Mouse (Mus musculus): ENCODE results near the gene Duox1.

Gene Duox1

DNA sequence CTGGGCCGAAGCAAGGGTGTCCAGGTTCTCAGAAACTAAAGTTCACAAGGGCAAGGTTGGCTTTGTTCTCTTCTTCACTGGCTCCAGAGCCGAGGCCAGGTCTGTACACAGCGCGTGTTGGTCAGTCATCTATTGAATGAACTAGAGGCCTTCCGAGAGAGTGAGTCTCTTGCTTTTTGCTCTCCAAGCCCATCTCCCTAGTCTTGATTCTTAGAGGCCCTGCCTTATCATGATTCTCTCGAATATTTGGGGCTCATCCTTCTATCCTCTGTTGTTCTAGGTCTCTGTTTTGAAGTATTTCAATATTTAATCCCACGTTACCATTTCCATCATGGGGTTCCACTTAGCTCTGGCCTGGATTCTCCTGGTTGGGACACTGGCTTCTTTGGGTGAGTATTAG, at the start of gene Duox1:
Gene Duox1 (plus strand): TSS at position 301 of the 400 bp plus-strand sequence.
- no peak for DNase-seq (ENCODE audit: low read depth, low spot score)

DNA sequence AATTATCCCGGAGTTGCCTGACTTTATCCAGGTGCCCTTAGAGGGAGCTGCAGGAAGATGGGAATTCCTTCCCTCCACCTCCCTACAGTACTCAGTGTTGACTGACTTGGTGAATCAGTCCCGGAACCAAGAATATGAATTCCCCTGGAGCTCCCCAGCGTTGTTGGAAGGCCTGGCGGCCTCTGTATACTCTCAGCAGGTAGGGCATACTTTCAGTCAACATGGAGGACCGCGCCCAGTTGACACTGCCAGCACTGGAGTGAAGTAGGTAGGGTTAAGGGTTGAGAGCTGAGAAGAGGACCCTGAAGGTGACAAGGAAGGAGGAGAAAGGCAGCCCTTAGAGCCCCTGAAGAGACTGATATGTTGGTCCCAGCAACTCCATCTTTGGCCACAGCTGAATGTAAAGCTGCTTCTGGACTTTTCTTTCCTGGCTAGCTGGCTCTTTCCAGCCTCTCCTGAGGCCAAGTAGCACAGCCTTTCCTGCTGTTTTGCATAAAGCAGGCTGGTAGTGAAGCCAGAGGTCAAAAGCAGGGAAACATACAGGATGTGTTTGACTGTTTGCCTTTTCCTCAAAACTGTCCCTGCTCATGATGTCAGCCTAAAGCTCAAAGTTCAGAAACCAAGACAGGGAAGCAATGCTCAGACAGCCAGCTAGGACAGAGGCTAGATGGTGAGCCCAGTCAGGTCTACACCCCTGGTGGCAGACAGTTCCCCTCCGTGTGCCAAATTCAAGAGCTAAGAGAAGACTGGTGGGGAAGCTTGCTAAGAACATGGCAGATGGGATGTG, 48.9 kb upstream of the Duox1 start:
- no peak for DNase-seq (ENCODE audit: low read depth, low spot score)

DNA sequence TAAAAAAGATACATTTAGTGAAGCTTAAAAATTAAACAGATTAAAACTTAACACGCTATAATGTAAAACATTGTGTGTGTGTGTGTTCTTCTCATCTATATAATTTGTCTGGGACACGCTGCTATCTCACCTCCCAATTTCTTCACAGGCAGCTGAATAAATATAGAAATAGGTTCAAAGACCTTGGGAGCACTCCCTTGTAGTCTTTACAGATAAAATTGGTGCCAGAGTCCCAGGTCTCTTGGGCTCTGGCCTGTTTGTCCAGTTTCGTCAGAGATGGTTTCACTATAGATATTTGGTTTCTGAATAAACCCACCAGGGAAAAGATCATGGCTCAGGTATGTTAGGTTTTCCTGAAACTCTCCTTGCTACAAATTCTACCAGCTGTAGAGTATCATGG, 36.7 kb upstream of the Duox1 start:
- no peak for DNase-seq (ENCODE audit: low read depth, low spot score)

DNA sequence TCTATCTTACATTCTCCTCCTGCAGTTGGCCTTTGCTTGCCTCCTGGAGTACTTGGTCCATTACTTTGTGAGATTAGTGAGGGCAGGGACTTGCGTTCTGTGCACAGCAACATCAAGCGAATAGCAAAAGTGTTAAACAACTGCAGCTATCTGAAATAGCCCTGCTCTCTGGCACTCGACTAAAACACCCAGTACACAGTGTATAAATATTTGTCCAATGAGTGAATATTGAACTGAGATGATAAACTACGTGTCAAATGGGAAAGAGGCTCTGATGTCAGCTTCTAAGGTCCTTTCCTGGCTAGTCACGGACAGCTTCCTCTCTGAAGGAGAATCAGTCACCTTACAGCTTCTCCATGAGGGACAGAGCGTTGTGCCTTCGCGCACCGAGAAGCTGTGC, 31.4 kb upstream of the Duox1 start:
- no peak for DNase-seq (ENCODE audit: low read depth, low spot score)

DNA sequence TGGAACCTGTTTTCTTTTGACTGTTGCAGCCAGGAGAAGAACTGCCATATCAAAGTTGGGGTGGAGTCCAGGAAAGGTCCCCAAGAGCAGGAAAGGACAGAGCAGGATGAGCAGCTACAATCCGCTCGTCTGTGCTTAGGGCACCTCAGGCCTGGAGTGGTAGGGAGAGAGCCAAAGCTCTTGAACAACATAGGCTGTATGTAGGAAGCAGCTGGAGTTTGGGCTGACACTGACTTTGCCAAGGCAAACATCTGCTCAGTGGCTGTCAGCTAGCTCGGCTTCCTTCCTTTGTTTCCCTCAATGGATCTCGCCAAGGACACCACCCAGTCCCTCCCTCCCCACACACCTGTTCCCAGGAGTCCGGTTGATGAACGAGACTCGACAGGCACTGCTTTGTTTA, 29.3 kb upstream of the Duox1 start:
- DNase-seq (ENCODE audit: low read depth, low spot score) = no peak

DNA sequence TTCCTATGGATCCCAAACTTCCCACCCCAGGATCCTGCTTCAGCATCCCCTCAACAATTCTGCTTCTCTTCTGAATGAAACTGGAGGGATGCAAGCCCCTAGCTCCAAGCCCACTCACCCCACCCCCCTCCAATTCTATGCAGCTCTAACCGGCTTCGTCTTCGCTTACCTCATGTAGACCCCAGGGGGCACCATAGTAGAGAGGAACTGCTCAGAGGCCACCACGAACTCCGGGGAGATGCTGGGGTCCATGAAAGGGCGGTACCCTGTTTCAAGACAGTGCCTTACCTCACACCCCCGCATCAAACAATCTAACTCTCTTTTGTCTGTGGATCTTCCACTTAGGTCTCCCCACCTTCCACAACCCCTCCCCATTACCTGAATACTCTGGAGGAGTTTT, 20.6 kb upstream of the Duox1 start:
- no peak for DNase-seq (ENCODE audit: low read depth, low spot score)

DNA sequence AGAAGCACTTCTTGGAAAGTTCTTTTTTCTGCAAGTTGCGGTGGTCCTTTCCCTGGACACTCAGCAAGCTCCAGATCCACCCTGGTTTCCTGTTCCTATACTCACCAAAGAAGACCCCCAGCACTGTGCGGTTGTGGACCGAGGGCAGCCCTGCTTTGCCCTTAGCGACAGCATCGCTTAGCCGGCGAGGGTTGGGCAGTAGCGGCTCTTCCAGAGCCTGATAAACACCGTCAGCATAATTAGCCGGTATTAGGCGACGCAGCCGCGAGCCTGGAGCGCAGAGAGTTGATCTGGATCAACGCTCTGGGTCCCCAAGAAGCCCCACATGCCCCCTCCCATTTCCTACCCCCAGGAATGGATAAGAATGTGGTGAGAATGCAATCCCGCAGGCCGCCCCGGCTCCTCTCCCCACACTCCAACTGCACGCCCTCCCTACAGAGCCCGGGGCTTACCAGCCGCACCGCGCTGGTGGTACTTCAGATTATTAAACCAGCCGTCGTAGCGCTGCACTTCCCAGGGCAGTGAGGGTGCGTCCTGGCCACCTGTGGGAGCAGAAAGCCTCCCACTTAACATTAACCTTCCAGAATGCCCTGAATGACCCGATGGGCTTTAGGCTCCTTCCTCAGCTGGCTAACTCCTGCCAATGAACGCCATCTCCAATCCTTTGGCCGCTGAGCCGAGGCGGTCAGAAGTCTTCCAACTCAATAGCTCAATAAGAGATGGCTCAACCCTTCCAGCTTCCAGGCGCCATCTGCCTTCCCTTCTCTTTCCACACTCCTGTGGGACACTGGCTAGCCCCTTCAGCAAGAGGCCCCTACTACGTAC, 18.0 kb upstream of the Duox1 start:
- DNase-seq (ENCODE audit: low read depth, low spot score) = peak; percentile 46

DNA sequence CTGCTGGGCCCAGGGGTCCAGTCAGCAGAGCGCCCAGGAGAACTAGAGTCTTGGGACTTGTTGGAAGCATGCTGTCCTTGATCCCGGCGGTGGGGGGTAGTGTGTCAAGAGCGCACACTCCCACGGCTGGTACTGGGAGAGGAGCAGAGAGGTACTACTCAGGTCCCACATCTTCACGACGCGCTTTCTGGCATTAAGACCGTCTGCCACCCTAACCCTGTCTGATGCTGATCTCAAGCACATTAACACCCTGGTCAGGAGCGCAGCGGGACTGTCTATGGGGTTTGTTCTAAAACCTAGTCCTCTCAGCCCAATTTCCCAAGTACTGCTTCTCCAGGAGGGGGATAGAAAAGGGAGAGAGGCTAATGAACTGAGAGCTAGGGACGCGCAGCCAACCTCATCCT, 17.4 kb upstream of the Duox1 start, which contains the start of gene Duox2:
Gene Duox2 (minus strand): TSS at position 354 of the 404 bp plus-strand sequence.
- no peak for DNase-seq (ENCODE audit: low read depth, low spot score)

DNA sequence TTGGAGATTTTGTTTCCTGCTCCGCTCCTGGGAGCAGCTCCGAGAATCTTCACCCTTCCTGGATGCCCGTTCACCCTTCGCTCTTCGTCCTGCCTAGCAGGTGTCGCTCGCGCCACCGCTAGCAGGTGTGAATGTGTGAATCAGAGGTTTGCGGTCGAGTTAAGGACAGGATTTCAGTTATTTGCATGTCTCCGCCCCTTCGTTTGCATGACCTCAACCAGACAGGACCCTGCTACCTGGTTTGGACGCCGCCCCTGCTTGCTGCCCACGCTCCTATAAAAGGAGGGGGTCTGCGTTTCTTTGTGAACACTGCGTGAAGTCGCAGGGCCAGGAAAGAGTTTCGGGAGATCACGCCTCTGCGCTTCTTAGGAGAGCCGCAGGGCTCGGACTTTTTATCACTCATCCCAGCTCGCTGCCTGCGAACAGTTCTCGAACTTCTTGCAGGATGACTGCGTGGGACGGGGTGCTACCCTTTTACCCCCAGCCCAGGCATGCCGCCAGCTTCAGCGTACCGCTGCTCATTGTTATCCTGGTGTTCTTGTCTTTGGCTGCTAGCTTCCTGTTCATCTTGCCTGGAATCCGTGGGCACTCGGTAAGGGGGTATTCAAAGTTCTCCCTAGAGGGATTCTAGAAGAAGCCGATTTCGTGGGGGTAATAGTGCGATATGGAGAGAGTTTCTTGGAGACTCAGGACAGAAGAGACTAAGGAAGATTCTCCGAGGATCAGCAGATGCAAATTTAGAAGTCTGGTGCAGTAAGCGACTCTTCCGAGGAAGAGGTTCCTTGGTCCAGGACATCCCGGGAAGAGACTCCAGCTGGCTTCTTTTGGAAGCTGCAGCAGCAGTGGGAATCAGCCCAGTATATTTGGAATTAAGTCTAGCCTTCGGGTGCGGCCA, 16.6 kb upstream of the Duox1 start, which contains the start of gene Duoxa2:
Gene Duoxa2 (plus strand): TSS at position 305 of the 895 bp plus-strand sequence.
- no peak for DNase-seq (ENCODE audit: low read depth, low spot score)

DNA sequence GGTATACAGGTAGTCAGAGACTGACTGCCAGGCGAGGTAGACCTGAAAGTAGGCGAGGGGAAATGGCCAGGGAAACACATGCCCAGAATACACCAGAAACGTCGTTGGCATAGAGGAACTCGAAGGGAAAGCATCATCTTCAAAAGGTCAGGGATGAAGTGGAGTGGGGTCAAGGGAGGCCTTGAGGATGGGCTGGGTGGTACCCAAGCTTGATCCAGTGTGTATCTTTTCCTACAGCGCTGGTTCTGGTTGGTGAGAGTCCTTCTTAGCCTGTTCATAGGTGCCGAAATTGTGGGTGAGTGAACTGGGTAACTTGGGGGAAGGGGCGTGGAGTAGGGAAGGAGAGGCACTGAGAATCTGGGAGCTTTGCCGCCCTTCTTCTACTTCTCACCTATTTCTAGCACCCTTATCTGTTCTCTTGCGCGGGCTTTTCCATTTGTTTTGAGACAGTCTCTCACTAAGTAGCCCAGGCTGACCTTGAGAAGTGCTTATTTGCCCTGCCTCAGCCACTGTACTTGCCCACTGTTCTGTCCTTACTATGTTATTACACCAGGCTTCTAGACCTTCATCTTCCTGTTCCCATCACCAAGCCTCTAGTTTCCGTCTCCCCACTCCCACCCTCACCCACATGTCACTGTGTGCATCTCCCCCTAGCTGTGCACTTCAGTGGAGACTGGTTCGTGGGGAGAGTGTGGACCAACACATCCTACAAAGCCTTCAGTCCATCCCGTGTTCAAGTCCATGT, 15.4 kb upstream of the Duox1 start:
- no peak for DNase-seq (ENCODE audit: low read depth, low spot score)

DNA sequence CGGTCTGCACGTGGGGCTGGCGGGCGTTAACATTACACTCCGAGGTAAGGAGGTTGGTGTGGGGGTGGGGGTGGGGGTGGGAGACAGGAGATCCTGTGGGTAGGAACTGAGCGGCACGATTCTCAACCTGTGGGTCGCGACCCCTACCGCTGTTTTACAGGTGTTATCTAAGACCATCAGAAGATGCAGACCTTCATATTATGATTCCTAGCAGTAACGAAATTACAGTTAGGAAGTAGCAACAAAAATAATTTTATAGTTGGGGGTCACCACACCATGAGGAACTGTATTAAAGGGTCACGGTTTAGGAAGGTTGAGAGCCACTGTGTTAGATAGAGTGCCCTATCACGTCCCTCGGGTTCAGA, 14.8 kb upstream of the Duox1 start:
- no peak for DNase-seq (ENCODE audit: low read depth, low spot score)

DNA sequence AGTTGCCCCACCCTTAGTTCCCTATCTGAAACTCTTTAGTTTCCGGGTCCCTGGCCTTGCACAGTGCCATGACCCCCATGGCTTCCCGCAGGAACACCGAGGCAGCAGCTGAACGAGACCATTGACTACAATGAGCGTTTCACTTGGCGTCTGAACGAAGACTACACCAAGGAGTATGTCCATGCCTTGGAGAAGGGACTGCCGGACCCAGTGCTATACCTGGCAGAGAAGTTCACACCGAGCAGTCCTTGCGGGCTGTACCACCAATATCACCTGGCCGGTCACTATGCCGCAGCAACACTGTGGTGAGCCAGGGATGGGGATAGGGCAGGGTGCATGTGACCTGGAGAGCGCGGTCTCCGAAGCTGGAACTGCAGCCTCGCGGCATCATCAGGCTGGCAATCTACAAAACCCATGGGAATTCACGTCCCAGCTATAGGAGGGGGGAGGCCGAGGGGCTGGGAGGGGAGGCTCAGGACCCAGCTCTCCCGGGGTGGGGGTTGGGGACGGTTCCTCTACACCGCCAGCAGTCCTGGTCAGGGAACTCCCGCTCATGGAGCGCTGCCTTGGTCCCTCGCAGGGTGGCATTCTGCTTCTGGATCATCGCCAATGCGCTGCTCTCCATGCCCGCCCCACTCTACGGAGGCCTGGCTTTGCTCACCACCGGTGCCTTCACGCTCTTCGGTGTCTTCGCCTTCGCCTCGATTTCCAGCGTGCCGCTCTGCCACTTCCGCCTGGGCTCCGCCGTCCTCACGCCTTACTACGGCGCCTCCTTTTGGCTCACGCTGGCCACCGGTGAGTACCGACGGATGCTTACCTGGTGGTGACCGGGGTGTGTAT, 14.2 kb upstream of the Duox1 start:
- no peak for DNase-seq (ENCODE audit: low read depth, low spot score)

DNA sequence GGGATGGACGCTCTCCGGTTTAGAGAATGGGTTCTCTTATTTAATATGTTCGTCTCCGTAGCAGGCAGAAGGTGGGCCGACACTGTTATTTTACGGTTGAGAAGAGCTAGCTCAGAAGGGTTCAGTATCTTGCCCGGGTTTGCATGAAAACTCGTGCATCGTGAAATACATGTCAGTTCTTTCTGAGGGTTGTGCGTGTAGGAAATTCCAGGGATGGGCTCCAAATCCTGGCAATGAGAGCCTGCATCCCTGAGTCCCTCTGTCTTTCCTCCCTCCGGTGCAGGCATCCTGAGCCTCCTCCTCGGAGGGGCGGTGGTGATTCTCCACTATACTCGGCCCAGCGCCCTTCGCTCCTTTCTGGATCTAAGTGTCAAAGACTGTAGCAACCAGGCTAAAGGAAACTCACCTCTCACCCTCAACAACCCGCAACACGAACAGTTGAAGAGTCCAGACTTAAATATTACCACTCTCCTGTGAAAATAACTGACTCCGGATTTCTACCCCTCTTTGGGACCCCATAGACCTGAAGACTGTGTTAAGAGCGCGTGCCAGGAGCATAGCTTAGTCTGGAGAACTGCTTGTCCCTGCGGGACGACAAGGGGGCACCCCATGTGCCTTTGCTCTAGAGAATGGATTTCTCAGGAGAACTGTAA, 13.4 kb upstream of the Duox1 start:
- no peak for DNase-seq (ENCODE audit: low read depth, low spot score)

DNA sequence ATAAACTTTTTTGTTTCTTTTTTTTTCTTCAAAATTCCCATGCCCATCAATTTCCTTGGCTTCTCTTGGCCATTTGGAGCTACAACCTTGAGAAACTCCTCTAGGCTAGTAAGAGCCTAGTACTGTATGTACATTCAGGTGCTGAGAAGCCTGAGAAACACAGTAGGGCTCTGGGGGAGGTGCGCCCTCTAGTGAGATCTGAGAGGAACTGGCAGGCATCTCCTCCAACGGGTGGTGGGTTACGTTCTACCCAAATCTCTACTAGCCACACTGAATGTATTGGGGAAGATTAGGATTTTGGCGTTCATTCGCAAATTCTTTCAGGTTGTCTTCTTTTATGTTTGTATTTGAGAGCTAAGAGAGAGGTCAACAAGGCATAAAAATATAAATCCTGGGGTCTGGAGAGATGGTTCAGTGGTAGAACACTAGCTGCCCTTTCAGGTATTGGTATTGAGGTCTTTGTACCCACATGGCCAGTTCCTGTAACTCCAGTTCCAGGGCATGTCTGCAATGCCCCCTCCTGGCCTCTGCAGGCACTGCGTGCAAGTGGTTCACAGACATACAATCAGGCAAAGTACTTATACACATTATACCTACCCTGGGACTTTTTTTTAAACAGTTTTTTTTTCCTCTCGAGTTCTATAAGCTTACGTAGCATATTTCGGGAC, 12.8 kb upstream of the Duox1 start:
- DNase-seq (ENCODE audit: low read depth, low spot score) = peak; percentile 54

DNA sequence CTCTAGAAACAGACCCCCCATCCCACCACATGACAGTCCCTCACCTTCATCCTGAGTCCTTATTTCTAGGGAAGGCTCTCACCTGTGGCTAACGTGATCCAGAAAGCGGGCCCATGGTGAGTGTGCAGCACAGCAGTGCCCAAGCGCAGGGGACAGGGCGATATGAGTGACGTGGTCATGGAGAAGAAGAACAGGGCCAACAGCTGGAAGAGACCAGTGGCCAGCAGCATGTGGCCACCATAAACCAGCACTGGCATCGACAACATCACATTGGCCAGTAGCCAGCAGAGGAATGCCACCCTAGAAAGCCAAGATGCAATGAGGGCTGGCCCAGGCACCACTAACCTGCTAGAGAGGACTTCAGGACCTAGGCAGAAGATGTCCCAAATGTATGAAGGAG, 10.9 kb upstream of the Duox1 start:
- DNase-seq (ENCODE audit: low read depth, low spot score) = no peak

DNA sequence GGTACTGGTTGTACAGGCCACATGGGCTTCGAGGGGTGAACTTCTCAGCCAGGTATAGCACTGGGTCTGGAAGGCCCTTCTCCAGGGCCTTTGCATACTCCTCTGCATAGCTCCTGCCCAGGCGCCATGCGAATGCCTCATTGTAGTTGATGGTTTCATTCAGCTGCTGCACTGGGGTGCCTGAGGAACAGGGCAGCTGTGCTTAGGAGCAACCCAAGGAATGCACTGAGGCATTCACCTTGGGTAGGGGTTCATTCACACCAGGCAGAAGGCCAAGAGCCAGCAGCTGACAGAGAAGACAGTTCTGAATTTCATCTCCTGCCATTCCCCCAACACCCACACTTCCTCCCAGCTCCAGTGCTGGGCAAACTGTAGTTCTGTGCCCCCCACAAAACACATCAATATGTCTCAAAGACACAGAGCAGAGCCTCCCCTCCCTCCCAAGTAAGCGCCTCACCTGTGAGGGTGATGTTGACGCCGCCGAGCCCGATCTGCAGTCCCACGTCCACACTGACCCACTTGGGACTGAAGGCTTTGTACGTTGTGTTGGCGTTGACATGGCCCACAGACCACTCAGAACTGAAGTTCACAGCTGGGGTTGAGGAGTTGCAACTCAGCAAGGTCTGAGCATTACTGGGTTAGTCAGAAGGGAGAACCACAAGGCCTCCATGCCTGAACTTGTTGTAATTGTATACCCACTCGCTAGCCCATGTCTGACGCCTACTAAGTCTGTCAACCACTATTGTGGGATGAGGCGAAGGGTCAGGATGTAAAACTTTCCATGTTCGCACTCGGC, 10.2 kb upstream of the Duox1 start:
- no peak for DNase-seq (ENCODE audit: low read depth, low spot score)

DNA sequence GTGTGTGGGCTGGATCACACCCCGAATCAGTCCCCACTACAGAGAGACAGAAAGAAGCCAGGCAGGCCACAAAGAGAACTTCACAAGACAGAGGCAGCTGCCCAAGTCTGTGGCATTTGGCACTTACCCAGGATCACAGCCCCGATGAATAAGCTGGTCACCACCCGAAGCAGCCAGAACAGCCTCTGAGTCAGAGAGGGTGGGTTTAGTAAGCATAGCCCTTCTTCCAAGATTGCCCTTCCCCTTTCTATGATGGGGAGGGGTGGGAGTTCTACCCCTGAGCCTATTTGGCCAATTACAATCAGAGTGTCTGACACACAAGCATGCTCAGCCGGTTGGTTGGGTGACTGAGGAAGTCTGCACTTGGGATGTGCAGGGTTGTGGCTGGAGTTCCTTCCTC, 9.3 kb upstream of the Duox1 start:
- DNase-seq (ENCODE audit: low read depth, low spot score) = no peak

DNA sequence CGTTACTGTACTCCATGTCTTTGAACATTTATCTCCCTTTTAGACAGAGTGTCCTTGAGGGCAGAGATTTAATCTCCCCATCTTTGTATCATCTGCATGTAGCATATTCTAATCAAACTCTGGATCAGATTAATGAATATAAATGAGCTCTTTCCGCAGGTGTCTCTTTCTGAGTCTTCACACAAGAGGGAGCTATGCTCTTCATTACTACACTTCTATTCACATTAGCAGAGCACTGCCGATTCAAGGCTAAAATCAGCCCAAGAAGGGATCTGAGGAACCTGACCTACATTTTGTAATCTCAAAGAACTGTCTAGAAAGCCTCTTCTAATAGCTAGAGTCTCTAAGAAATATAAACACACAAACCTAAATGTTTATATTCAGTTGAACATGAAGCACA, 5.8 kb upstream of the Duox1 start:
- DNase-seq (ENCODE audit: low read depth, low spot score) = no peak

Measured in retina, postnatal 7 days (tissue).